Mouse (Mus musculus): ENCODE data around the gene Eif4g2. TPM values are rescaled to one million over a fixed set of nuclear protein-coding genes. Genes with fewer than 3 reads are reported as not detected.

Eif4g2 gene
- polyA plus RNA-seq, 1 experiment from 2014 or later: 1,716 TPM

DNA sequence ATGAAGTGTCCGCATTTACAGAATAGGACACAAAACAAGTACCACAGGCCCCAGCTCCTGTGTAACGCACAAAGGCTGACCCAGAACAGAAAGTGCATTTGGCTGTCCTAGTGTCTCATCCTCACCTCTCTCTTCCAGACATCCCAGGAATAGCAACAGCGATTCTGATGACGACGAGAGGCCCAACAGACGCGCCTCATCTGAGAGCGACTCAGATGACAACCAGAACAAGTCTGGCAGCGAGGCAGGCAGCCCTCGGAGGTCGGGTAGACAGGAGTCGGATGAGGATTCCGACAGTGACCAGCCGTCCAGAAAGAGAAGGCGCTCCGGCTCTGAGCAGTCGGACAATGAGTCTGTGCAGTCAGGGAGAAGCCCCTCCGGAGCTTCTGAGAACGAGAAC, 27.6 kb downstream of the Eif4g2 start:
- Histone ChIP-seq H3K27me3 (ENCODE audit: control insufficient read depth, insufficient read depth, low read length) (no peaks in the 10 kb centered on the region), H3K4me1 (replicated peaks; ENCODE audit: control insufficient read depth, insufficient read depth, low read length) (no peaks in the 10 kb centered on the region), H3K9ac (ENCODE audit: low read depth, low read length) (no peak overlapping the region), H3K9me3 (ENCODE audit: control insufficient read depth, low read length) (no peaks in the 10 kb centered on the region), H3K4me3 (ENCODE audit: low read depth, low read length) (no peak overlapping the region), H3K27ac (ENCODE audit: low read depth, low read length) (no peak overlapping the region), H3K4me2 (replicated peaks; ENCODE audit: low read depth, low read length) (no peak overlapping the region), H3K36me3 (ENCODE audit: control insufficient read depth, insufficient read depth, low read length) (peaks cover 16% of the 10 kb centered on the region)
- 94% methylated on average over 19 of the region's 19 CpGs for WGBS
- DNase-seq (ENCODE audit: low spot score): no peak
- ATAC-seq (ENCODE audit: low FRiP score): no peak

DNA sequence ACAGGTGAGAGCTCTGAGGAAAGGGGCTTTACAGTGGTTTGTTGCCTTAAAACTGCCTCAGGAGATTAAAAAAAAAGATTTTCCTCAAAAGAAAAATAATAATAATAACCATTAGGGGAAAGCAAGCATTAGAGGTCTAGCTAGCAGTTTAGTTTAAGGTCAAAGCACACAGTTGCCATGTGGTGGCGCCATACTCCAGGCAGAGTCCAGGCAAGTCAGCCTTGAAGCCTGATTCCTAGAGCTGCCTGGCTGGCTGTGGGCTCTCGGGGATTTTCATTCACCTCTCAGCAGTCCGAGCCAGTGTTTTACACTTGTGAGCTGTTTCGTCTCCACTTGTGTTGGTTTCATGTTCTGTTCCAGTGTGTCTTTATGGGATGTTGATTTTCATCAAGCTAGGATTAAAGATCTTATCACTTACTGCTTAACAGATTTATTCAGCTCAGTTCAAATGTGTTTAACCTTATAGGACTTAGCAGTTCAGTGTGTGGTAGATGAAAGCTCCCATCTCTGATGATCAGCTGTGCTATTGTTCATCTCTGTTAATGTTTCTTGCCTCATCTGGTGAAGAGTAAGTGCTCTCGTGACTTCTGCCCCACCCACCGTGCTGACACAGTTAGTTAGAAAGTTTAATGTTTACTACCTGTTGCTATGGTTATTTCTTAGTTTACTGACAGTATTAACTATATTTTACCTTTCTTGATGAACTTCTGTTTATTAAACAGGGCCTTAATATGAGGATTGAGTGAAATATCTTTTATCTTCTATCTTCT, 33.0 kb downstream of the Eif4g2 start:
- ATAC-seq (ENCODE audit: low FRiP score) (no peak), DNase-seq (ENCODE audit: low spot score) (peak; percentile 65)
- H3K4me1 ChIP-seq (replicated peaks; ENCODE audit: control insufficient read depth, insufficient read depth, low read length): no peaks in the 10 kb centered on the region
- peaks cover 13% of the 10 kb centered on the region for H3K36me3 ChIP-seq (ENCODE audit: control insufficient read depth, insufficient read depth, low read length)
- H3K27me3 ChIP-seq (ENCODE audit: control insufficient read depth, insufficient read depth, low read length): no peaks in the 10 kb centered on the region
- H3K27ac ChIP-seq (ENCODE audit: low read depth, low read length): no peak overlapping the region
- 68% methylated on average over 6 of the region's 6 CpGs for WGBS
- H3K4me2 ChIP-seq (replicated peaks; ENCODE audit: low read depth, low read length): no peak overlapping the region
- H3K9me3 ChIP-seq (ENCODE audit: control insufficient read depth, low read length): no peaks in the 10 kb centered on the region
- no peak overlapping the region for H3K4me3 ChIP-seq (ENCODE audit: low read depth, low read length)
- no peak overlapping the region for H3K9ac ChIP-seq (ENCODE audit: low read depth, low read length)

DNA sequence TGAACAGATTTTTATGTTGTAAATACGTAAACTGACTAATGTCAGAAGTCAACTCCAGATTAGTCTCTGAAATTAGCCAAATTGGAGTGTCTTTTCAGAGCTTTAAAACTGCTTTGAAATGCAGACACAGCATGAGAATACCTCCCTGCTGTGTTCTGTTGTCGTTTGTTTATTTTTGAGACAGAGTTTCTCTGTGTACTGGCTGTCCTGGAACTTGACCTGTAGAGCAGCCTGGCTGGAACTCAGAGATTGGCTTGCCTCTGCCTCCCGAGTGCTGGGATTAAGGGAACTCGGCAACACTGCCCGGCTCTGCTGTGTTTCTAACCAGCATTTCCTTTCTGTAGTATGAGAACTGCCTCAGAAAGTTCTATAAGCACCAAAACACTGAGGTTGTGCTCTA, 33.9 kb downstream of the Eif4g2 start:
- Histone ChIP-seq H3K27ac (ENCODE audit: low read depth, low read length) (no peak overlapping the region), H3K36me3 (ENCODE audit: control insufficient read depth, insufficient read depth, low read length) (peaks cover 15% of the 10 kb centered on the region), H3K9me3 (ENCODE audit: control insufficient read depth, low read length) (no peaks in the 10 kb centered on the region), H3K27me3 (ENCODE audit: control insufficient read depth, insufficient read depth, low read length) (no peaks in the 10 kb centered on the region), H3K4me3 (ENCODE audit: low read depth, low read length) (no peak overlapping the region), H3K9ac (ENCODE audit: low read depth, low read length) (no peak overlapping the region), H3K4me2 (replicated peaks; ENCODE audit: low read depth, low read length) (no peak overlapping the region), H3K4me1 (replicated peaks; ENCODE audit: control insufficient read depth, insufficient read depth, low read length) (no peaks in the 10 kb centered on the region)
- WGBS: 82% methylated on average over 5 of the region's 5 CpGs
- DNase-seq (ENCODE audit: low spot score): no peak
- no peak for ATAC-seq (ENCODE audit: low FRiP score)

DNA sequence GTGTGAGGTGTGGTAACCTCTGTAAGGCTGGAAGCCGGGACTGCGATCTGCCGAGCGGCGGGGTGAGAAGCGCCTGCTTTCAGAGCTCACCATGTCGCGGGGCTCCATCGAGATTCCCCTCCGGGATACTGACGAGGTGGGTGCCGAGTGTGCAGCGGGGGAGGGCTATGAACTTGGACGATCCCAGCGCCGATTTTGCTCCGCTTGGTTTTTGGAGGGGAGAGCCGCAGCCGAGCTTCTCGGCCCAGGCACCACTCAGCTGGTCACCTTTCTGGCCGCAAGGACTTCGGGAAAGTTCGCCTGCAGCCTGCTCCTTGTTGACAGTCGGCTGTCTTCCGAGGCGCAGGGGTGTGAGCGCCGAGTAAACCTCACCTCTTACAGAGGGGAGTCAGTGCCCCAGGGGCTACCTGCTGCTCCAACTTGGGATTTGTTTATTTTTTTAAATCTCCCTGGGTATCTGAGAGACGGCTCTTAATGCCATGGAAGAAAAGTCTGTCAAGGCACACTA, 53.7 kb downstream of the Eif4g2 start:
- WGBS: under 1% methylated on average over 29 of the region's 29 CpGs
- H3K27ac ChIP-seq (ENCODE audit: low read depth, low read length): peak overlapping the region; percentile 89
- no peaks in the 10 kb centered on the region for H3K27me3 ChIP-seq (ENCODE audit: control insufficient read depth, insufficient read depth, low read length)
- peak overlapping the region; percentile 76 for H3K9ac ChIP-seq (ENCODE audit: low read depth, low read length)
- ATAC-seq (ENCODE audit: low FRiP score): peak; percentile 67
- H3K4me2 ChIP-seq (replicated peaks; ENCODE audit: low read depth, low read length): peak overlapping the region; percentile 78
- DNase-seq (ENCODE audit: low spot score): no peak
- H3K9me3 ChIP-seq (ENCODE audit: control insufficient read depth, low read length): no peaks in the 10 kb centered on the region
- peak overlapping the region; percentile 94 for H3K4me3 ChIP-seq (ENCODE audit: low read depth, low read length)
- no peaks in the 10 kb centered on the region for H3K4me1 ChIP-seq (replicated peaks; ENCODE audit: control insufficient read depth, insufficient read depth, low read length)
- peaks cover under 1% of the 10 kb centered on the region; the same call in 1 of the 2 replicates for H3K36me3 ChIP-seq (ENCODE audit: control insufficient read depth, insufficient read depth, low read length)

DNA sequence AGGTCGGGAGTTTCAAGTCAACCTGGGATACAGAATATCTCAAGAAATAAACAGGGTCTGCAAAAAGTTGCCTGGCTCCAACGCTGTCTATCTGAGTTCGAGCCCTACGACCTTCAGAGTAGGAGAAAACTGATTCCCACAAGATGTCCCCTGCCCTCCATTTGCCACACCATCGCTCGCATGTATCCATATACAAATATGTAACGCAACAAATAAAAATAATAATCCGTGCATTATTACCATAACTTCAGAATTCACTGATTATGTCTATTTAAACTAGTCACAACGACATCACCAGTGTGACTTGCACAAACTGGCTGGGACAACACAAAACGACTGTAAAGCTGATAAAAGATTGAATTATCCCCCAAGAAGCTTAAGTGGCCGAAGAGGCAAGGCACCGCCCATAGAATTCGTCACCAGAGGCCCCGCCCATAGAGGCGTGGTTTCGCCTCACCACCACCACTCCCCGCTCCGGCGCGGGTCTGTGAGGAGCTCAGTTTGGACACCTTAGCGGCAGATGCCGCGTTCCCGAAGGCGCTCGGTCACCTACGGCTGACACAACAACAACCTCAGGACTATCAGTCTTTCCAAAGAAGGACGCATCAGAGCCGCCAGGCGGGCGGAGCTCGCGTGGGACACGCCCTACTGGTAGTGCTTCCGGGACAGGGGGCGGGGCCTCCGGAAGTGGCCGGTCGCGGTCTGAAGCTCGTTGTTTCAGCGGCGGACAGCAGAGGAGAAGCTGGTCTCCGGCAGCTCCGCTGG, 54.4 kb downstream of the Eif4g2 start, which contains the start of gene Ctr9:
Gene Ctr9 (plus strand): TSS at position 671 of the 765 bp plus-strand sequence.
- no peaks in the 10 kb centered on the region for H3K27me3 ChIP-seq (ENCODE audit: control insufficient read depth, insufficient read depth, low read length)
- H3K4me3 ChIP-seq (ENCODE audit: low read depth, low read length): peak within 1 kb of the TSS; percentile 94
- peak within 1 kb of the TSS; percentile 78 for H3K4me2 ChIP-seq (replicated peaks; ENCODE audit: low read depth, low read length)
- no peaks in the 10 kb centered on the region for H3K4me1 ChIP-seq (replicated peaks; ENCODE audit: control insufficient read depth, insufficient read depth, low read length)
- no peaks in the 10 kb centered on the region for H3K9me3 ChIP-seq (ENCODE audit: control insufficient read depth, low read length)
- ATAC-seq (ENCODE audit: low FRiP score) (peak; percentile 97), DNase-seq (ENCODE audit: low spot score) (peak; percentile 95)
- WGBS: 8% methylated on average over 45 of the region's 45 CpGs
- H3K9ac ChIP-seq (ENCODE audit: low read depth, low read length): peak within 1 kb of the TSS; percentile 76
- peak within 1 kb of the TSS; percentile 89 for H3K27ac ChIP-seq (ENCODE audit: low read depth, low read length)
- no peaks in the 10 kb centered on the region for H3K36me3 ChIP-seq (ENCODE audit: control insufficient read depth, insufficient read depth, low read length)

DNA sequence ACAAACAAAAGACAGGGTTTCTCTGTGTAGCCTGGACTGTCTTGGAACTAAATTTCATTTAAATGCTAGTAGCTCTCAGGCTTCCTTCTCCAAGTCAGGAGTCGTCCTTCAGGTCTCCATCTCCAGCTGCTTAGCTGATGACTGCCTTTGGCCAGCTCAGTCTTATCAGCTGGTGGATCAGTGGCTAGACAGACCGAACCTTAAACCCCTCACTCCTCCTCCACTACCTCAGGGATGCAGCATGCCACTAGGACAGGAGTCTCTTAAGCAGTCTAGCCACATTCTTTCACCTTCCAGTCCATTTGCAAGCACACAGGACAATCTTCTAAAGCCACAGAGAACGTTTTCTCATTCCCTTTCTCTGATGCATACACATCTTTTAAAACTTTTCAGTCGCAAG, 57.9 kb downstream of the Eif4g2 start:
- no peaks in the 10 kb centered on the region for H3K9me3 ChIP-seq (ENCODE audit: control insufficient read depth, low read length)
- 66% methylated on average over 4 of the region's 4 CpGs for WGBS
- no peaks in the 10 kb centered on the region for H3K36me3 ChIP-seq (ENCODE audit: control insufficient read depth, insufficient read depth, low read length)
- no peaks in the 10 kb centered on the region for H3K4me1 ChIP-seq (replicated peaks; ENCODE audit: control insufficient read depth, insufficient read depth, low read length)
- no peak overlapping the region for H3K4me3 ChIP-seq (ENCODE audit: low read depth, low read length)
- no peak overlapping the region for H3K4me2 ChIP-seq (replicated peaks; ENCODE audit: low read depth, low read length)
- ATAC-seq (ENCODE audit: low FRiP score) (no peak), DNase-seq (ENCODE audit: low spot score) (no peak)
- no peak overlapping the region for H3K9ac ChIP-seq (ENCODE audit: low read depth, low read length)
- no peak overlapping the region for H3K27ac ChIP-seq (ENCODE audit: low read depth, low read length)
- H3K27me3 ChIP-seq (ENCODE audit: control insufficient read depth, insufficient read depth, low read length): no peaks in the 10 kb centered on the region

DNA sequence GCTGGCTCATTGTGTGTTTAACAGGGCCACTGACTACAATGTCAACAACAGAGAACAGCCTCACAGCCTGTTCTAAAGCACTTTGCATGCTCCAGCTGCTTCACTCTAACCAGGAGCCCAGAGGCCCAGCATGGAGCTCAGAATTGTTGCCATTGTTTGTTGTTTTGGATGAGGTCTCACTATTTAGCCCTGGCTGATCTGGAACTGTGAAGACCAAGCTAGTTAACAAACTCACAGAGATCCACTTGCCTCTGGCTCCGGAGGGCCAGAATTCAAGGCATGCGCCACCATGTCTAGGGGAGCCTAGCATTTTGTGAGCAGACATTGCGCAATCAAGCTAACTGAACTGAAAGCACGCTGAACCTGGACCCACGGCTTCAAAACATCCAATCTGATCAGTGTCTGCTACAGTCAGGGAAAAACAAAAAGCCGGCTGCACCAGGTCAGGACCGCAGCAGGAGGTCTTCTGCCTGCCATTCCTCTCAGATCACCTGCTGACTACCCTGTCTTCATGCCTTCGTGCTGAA, 58.7 kb downstream of the Eif4g2 start:
- Histone ChIP-seq H3K27ac (ENCODE audit: low read depth, low read length) (peak overlapping the region; percentile 40; the same call in 1 of the 2 replicates), H3K4me3 (ENCODE audit: low read depth, low read length) (no peak overlapping the region), H3K4me2 (replicated peaks; ENCODE audit: low read depth, low read length) (no peak overlapping the region), H3K9ac (ENCODE audit: low read depth, low read length) (no peak overlapping the region), H3K9me3 (ENCODE audit: control insufficient read depth, low read length) (no peaks in the 10 kb centered on the region), H3K4me1 (replicated peaks; ENCODE audit: control insufficient read depth, insufficient read depth, low read length) (no peaks in the 10 kb centered on the region), H3K27me3 (ENCODE audit: control insufficient read depth, insufficient read depth, low read length) (no peaks in the 10 kb centered on the region), H3K36me3 (ENCODE audit: control insufficient read depth, insufficient read depth, low read length) (no peaks in the 10 kb centered on the region)
- peak; percentile 8; the same call in 1 of the 2 replicates for ATAC-seq (ENCODE audit: low FRiP score)
- DNase-seq (ENCODE audit: low spot score): peak; percentile 45
- 19% methylated on average over 8 of the region's 8 CpGs for WGBS

DNA sequence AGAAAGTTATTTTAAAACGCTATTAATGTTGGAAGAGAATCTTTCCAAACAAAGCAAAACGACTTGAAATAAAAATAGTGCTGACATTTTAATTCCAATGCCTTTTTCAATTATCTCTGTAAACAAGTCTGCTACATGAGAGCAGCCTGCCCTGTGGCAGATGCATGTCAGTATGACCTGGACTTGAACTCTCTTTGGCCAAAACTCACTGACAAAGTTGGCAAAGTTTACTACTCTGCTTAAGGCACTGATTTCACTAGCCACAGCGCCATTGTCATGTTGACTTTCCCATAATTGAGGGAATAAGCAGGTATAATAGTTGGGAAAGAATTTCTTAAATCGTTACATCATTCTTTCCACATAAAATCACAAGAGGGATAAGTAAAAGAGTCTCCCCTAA, 62.0 kb downstream of the Eif4g2 start:
- H3K4me2 ChIP-seq (replicated peaks; ENCODE audit: low read depth, low read length): no peak overlapping the region
- H3K4me1 ChIP-seq (replicated peaks; ENCODE audit: control insufficient read depth, insufficient read depth, low read length): no peaks in the 10 kb centered on the region
- no peak overlapping the region for H3K9ac ChIP-seq (ENCODE audit: low read depth, low read length)
- WGBS: 86% methylated on average over 4 of the region's 4 CpGs
- no peak overlapping the region for H3K27ac ChIP-seq (ENCODE audit: low read depth, low read length)
- no peak for DNase-seq (ENCODE audit: low spot score)
- H3K4me3 ChIP-seq (ENCODE audit: low read depth, low read length): no peak overlapping the region
- no peaks in the 10 kb centered on the region for H3K9me3 ChIP-seq (ENCODE audit: control insufficient read depth, low read length)
- H3K27me3 ChIP-seq (ENCODE audit: control insufficient read depth, insufficient read depth, low read length): no peaks in the 10 kb centered on the region
- ATAC-seq (ENCODE audit: low FRiP score): no peak
- no peaks in the 10 kb centered on the region for H3K36me3 ChIP-seq (ENCODE audit: control insufficient read depth, insufficient read depth, low read length)

Data from hindbrain, embryonic 11.5 days (tissue).